Mouse (Mus musculus) limb, embryonic 14.5 days (tissue): ENCODE results near the gene Fbf1. TPM values are rescaled to one million over a fixed set of nuclear protein-coding genes. Genes with fewer than 3 reads are reported as not detected.

Experiments used
- ATAC-seq: fragments of 200-750 bp; cut with Nextera tagmentation; 2 replicates; pipeline ENCODE4 v1.8.0; 2017; ENCODE audit warnings: low read depth, moderate number of reproducible peaks, moderate TSS enrichment; ENCODE audit not compliant: low FRiP score
- DNase-seq: peaks from one replicate; pipeline ENCODE4 v3.0.0-alpha.2; 2015; ENCODE audit warnings: low spot score
- H3K27ac ChIP-seq: fragments of 300-500 bp; sonication (generic); replicated peaks from 2 replicates; pipeline ENCODE4 v1.5.1; 2014; ENCODE audit warnings: low read depth, mild to moderate bottlenecking, low read length, moderate library complexity, mixed read lengths
- H3K27me3 ChIP-seq: fragments of 300-500 bp; sonication (generic); 2 replicates; pipeline ENCODE4 v1.6.1; 2014; ENCODE audit warnings: low read length, mixed read lengths; ENCODE audit not compliant: control insufficient read depth, insufficient read depth
- H3K36me3 ChIP-seq: fragments of 300-500 bp; sonication (generic); 2 replicates; pipeline ENCODE4 v1.6.1; 2014; ENCODE audit warnings: mild to moderate bottlenecking, low read length, moderate library complexity, mixed read lengths; ENCODE audit not compliant: control insufficient read depth, insufficient read depth
- H3K4me1 ChIP-seq: fragments of 300-500 bp; sonication (generic); 2 replicates; pipeline ENCODE4 v1.6.1; 2014; ENCODE audit warnings: antibody characterized with exemption, low read length, mixed read lengths; ENCODE audit not compliant: control insufficient read depth, insufficient read depth
- H3K4me2 ChIP-seq: fragments of 300-500 bp; sonication (generic); replicated peaks from 2 replicates; pipeline ENCODE4 v1.6.1; 2014; ENCODE audit warnings: low read depth, mild to moderate bottlenecking, low read length, moderate library complexity; ENCODE audit not compliant: severe bottlenecking
- H3K4me3 ChIP-seq: fragments of 300-500 bp; sonication (generic); replicated peaks from 2 replicates; pipeline ENCODE4 v1.5.1; 2014; ENCODE audit warnings: low read length
- H3K9ac ChIP-seq: fragments of 300-500 bp; sonication (generic); 2 replicates; pipeline ENCODE4 v1.6.1; 2014; ENCODE audit warnings: mild to moderate bottlenecking, low read depth, low read length, moderate library complexity; ENCODE audit not compliant: severe bottlenecking
- H3K9me3 ChIP-seq: fragments of 300-500 bp; sonication (generic); 2 replicates; pipeline ENCODE4 v1.6.1; 2016; ENCODE audit warnings: low read length; ENCODE audit not compliant: control insufficient read depth
- POLR2A ChIP-seq: fragments of 200-500 bp; IDR thresholded peaks from 2 replicates; pipeline ENCODE4 v1.8.0; 2012; ENCODE audit warnings: inconsistent platforms, mild to moderate bottlenecking, moderate library complexity, borderline replicate concordance; ENCODE audit not compliant: insufficient read depth, insufficient read length; ENCODE audit errors: extremely low read depth
- WGBS: fragments of 180-500 bp; shearing (Covaris S2); extraction: QIAGEN DNeasy Blood & Tissue Kit; methylation state at CpG from one replicate; pipeline ENCODE4 v1.1.7; 2014; 5-methylcytosine and 5-hydroxymethylcytosine counted together
- polyA plus RNA-seq, 2 experiments: library from polyadenylated mRNA; depleted of rRNA in 1 of 2; stranded (reverse) in 1 of 2; unstranded in 1 of 2; fragments of >200 nt; fragmentation: Nextera tagmentation in 1 of 2; extraction: Ambion mirVana in 1 of 2; gene quantifications; 2 replicates each; pipeline versions ENCODE4 v1.2.1 to v1.2.3; 2012 to 2014

Fbf1 gene
- polyA plus RNA-seq, 2 experiments: 26.4 to 82.6 TPM

DNA sequence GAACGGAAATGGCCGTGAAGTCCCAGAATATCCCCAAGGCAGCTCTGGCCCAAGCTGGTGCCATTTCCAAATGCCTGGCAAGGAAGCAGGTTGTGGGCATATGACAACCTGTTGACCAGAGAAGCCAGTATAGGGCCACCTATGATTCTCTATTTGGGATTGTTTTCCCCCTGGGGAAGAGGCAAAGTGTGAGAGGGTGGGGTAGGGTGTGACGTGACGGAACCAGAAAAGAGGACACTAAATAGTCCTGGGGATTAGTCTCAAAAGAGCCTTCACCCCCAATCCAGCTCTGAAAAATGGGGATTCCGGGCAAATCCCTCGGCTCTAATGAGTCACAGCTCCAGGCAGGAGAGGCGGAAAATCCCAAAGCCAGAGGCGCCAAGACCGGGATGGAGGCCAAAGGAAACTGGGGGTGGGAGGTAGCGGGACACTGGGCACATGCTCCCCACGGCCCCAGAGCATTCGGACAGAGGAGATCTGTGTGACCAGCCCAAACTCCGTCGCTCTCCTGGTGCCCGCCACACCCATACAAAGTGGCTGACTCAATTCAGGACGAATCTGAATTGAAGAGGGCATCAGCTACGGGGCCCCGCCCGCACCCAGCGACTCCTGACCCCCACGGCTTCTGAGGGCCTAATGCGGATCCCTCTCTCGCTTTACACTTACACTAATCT, 59.4 kb downstream of the Fbf1 start:
- peak; percentile 39 for DNase-seq
- H3K9me3 ChIP-seq: no peaks in the 10 kb centered on the region
- H3K4me2 ChIP-seq: peak overlapping the region; percentile 69
- no peaks in the 10 kb centered on the region for H3K36me3 ChIP-seq
- TF ChIP-seq POLR2A: no peak
- peaks cover 39% of the 10 kb centered on the region for H3K4me1 ChIP-seq
- peaks cover 48% of the 10 kb centered on the region for H3K27me3 ChIP-seq
- WGBS: 10% methylated on average over 23 of the region's 23 CpGs
- H3K27ac ChIP-seq: peak overlapping the region; percentile 15; the same call in 1 of the 2 replicates
- no peak for ATAC-seq
- H3K4me3 ChIP-seq: peak overlapping the region; percentile 52
- peak overlapping the region; percentile 61 for H3K9ac ChIP-seq

DNA sequence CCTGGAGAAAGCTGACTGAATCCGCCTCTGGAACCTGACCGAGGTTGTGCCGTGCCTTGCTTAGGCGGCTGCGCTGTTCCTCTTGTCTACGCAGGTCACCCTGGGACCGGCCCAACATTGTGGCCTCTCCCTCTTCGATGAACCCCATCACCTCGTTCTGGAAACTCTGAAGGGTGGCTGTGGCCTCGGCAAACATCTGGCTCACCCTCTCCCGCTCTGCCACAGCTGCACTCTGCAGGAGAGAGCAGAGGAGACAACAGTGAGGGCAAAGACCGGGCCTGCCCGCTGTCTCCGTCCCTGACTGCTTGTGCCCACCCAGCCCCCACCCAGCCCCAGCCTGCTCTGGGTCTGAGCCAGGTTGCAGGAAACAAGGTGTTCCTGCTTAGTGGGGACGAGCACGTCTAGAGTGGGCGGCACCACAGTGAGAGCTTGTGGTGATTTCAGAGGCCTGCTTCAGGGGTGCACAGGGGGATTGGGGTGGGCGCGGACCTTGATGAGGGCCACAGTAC, 60.1 kb downstream of the Fbf1 start:
- ATAC-seq (no peak), DNase-seq (no peak)
- TF ChIP-seq POLR2A: no peak
- no peaks in the 10 kb centered on the region for H3K36me3 ChIP-seq
- H3K4me3 ChIP-seq: peak overlapping the region; percentile 52
- peaks cover 48% of the 10 kb centered on the region for H3K27me3 ChIP-seq
- H3K9ac ChIP-seq: peak overlapping the region; percentile 40; the same call in 1 of the 2 replicates
- H3K4me2 ChIP-seq: peak overlapping the region; percentile 69
- peaks cover 43% of the 10 kb centered on the region for H3K4me1 ChIP-seq
- 13% methylated on average over 17 of the region's 19 CpGs for WGBS
- no peaks in the 10 kb centered on the region for H3K9me3 ChIP-seq
- H3K27ac ChIP-seq: no peak overlapping the region

DNA sequence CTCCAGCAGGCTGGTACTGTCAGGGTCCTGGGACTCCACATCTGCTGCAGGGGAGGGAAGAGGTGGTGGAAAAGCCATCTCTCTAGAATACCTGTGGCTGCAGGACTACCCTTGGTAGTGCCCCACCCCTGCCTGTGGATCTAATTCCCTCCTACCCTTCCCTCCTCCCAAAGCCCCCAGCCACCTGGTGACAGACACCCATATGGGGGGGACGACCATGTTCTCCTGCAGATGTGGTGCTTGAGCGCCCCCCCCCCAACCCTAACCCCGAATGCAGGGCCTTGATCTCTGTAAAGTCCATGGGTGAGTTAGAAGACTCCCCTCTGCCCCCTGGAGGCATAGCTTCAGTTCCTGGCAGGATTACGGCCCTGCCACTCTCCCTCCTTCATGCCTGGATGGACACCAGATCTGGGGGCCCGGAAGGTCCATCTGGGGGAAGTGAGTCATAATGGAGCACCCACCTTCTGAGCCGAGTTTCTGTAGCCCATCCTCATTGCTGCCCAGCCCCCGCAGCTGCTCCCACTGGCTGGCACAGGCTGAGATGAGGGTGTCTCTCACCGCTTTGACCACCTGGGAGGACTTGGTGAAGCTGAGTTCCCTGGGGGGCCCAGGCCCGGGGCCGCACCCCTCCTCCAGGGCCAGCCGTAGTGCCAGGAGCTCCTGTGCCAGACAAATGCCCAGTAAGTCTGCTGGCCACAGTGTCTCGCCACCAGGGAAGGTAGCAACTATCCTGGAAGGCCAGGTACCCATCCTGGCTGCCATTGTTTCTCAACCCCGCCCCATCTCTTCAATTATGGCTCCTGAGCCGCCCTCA, 60.8 kb downstream of the Fbf1 start:
- peaks cover 48% of the 10 kb centered on the region for H3K27me3 ChIP-seq
- ATAC-seq: no peak
- no peak for TF ChIP-seq POLR2A
- 25% methylated on average over 13 of the region's 14 CpGs for WGBS
- H3K27ac ChIP-seq: no peak overlapping the region
- no peak for DNase-seq
- H3K4me1 ChIP-seq: peaks cover 47% of the 10 kb centered on the region
- no peaks in the 10 kb centered on the region for H3K36me3 ChIP-seq
- peak overlapping the region; percentile 69 for H3K4me2 ChIP-seq
- peak overlapping the region; percentile 40; the same call in 1 of the 2 replicates for H3K9ac ChIP-seq
- H3K4me3 ChIP-seq: peak overlapping the region; percentile 52
- no peaks in the 10 kb centered on the region for H3K9me3 ChIP-seq

DNA sequence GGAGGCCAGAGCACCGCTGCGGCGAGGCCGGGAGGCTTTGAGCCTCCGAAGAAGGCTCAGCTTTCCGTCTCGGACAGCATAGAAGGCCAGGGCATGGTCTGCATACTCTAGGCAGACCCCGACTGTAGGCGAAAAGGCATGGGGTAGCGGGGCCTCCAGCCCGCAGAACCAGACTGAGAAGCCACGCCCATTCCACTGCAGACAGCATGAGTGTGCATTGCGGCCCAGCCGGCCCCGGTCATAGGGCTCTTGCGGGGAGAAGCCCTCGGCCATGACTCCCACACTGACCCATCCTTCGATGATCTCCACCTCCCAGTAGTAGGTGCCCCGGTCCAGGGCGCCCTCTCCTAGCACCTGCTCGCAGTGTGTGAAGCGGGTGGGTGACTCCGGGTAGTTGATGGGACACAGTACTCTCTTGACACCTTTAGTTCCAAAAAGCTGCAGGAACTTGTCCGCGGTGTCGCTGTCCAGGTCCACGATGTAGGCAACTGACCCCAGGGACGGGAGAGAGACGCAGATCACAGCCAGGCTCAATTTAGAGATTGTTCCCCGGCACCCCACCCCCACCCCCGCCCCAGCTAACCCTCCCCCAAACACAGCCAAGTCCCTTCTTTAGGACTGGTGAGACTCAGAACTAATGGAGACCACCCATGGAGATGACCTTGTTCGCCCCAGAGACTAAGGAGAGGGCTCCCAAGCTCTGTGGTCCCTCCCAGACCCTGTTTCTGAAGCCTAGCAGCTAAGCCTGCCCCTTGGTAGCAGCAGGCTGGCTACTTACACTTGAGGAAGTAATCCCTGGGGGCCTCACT, 61.6 kb downstream of the Fbf1 start:
- Histone ChIP-seq H3K27me3 (peaks cover 48% of the 10 kb centered on the region), H3K4me2 (peak overlapping the region; percentile 69), H3K9me3 (no peaks in the 10 kb centered on the region), H3K36me3 (no peaks in the 10 kb centered on the region), H3K9ac (0 out of 2 replicates have a peak overlapping the region, but pooled peaks have one; percentile 0), H3K4me3 (peak overlapping the region; percentile 9; the same call in 1 of the 2 replicates), H3K4me1 (peaks cover 55% of the 10 kb centered on the region), H3K27ac (no peak overlapping the region)
- DNase-seq (peak; percentile 28), ATAC-seq (no peak)
- WGBS: 29% methylated on average over 29 of the region's 32 CpGs
- no peak for TF ChIP-seq POLR2A
